Mouse (Mus musculus) liver, embryonic 14.5 days (tissue): ENCODE results near the gene Cct8l1.

Source experiments
- CTCF ChIP-seq: IDR thresholded peaks from 2 replicates; pipeline ENCODE4 v1.5.1; 2016; ENCODE audit warnings: antibody characterized with exemption, low read depth, control low read depth
- EP300 ChIP-seq: IDR thresholded peaks from 2 replicates; pipeline ENCODE4 v1.6.1; 2016; ENCODE audit warnings: antibody characterized with exemption, low read depth

GRCm38 (mm10) chr5:25515767-25516166 is at the start of gene Cct8l1:
- TF ChIP-seq CTCF, result no peak
- no peak for TF ChIP-seq EP300
